Mouse (Mus musculus) ES-E14 (cell line): Measurements from ENCODE around the gene Rdh1. TPM values are rescaled to one million over a fixed set of nuclear protein-coding genes. Genes with fewer than 3 reads are reported as not detected.
"Not testable (repeated sequence)": the region's sequence is repeated elsewhere in the genome, so short reads cannot be mapped to it uniquely, and the experiment has no call there.

Experiments
- DNase-seq: peaks from one replicate; pipeline ENCODE4 v3.0.0-alpha.2; 2013; ENCODE audit warnings: low read depth, low spot score
- H3K27ac ChIP-seq: 2 replicates; pipeline ENCODE4 v1.5.1; 2012; ENCODE audit warnings: low read depth, mild to moderate bottlenecking, low read length, moderate library complexity, mixed read lengths; ENCODE audit not compliant: poor library complexity, insufficient read depth, severe bottlenecking
- H3K36me3 ChIP-seq: 2 replicates; pipeline ENCODE4 v1.6.1; 2012; ENCODE audit warnings: mild to moderate bottlenecking, low read length, moderate library complexity, mixed read lengths; ENCODE audit not compliant: control insufficient read depth, poor library complexity, insufficient read depth, severe bottlenecking
- H3K4me1 ChIP-seq, 2 experiments: fragments of 150-350 bp in 1 of 2; sonication (generic) in 1 of 2; 2 replicates each; pipeline ENCODE4 v1.6.1; 2012; ENCODE audit warnings: low read length in 2 of 2, mild to moderate bottlenecking in 1 of 2, mixed read lengths in 1 of 2; ENCODE audit not compliant: control insufficient read depth in 2 of 2, insufficient read depth in 2 of 2, poor library complexity in 1 of 2
- H3K4me3 ChIP-seq, 2 experiments: fragments of 150-350 bp in 1 of 2; sonication (generic) in 1 of 2; 2 replicates each; pipeline ENCODE4 v1.5.1; 2012; ENCODE audit warnings: low read length in 2 of 2, low read depth in 1 of 2, mild to moderate bottlenecking in 1 of 2, mixed read lengths in 1 of 2; ENCODE audit not compliant: insufficient read depth in 1 of 2, poor library complexity in 1 of 2, severe bottlenecking in 1 of 2
- H3K9ac ChIP-seq: 2 replicates; pipeline ENCODE4 v1.6.1; 2012; ENCODE audit warnings: low read depth, mild to moderate bottlenecking, low read length, mixed read lengths; ENCODE audit not compliant: poor library complexity, insufficient read depth, severe bottlenecking
- H3K9me3 ChIP-seq: fragments of 150-350 bp; sonication (generic); 2 replicates; pipeline ENCODE4 v1.6.1; 2012; ENCODE audit warnings: low read depth, mild to moderate bottlenecking, low read length; ENCODE audit not compliant: control insufficient read depth, insufficient read depth
- CHD2 ChIP-seq: IDR thresholded peaks from 2 replicates; pipeline ENCODE4 v1.6.1; 2014; ENCODE audit warnings: mild to moderate bottlenecking, low read depth, low read length, inconsistent platforms
- HCFC1 ChIP-seq: IDR thresholded peaks from 2 replicates; pipeline ENCODE4 v1.6.1; 2012; ENCODE audit warnings: low read length, inconsistent platforms, borderline replicate concordance; ENCODE audit not compliant: insufficient read depth
- MAFK ChIP-seq: IDR thresholded peaks from 2 replicates; pipeline ENCODE4 v1.6.1; 2014; ENCODE audit warnings: mild to moderate bottlenecking, low read depth, low read length, inconsistent platforms; ENCODE audit not compliant: insufficient read depth
- ZC3H11A ChIP-seq: IDR thresholded peaks from 2 replicates; pipeline ENCODE4 v1.6.1; 2012; ENCODE audit warnings: low read depth, mild to moderate bottlenecking, inconsistent platforms, low read length, borderline replicate concordance
- ZNF384 ChIP-seq: IDR thresholded peaks from 2 replicates; pipeline ENCODE4 v1.6.1; 2012; ENCODE audit warnings: low read depth, low read length, inconsistent platforms
- in situ Hi-C, 2 experiments: fragments of 600-800 bp; cut with MboI; formaldehyde crosslinking; loops; one replicate each; pipeline ENCODE4 v1.15.1; 2025; ENCODE audit warnings: low sequenced_read_pairs in 2 of 2, inconsistent platforms in 1 of 2; ENCODE audit not compliant: unreplicated experiment in 2 of 2
- total RNA-seq: library from RNA; depleted of rRNA; stranded (reverse); fragments of 300-350 nt; gene quantifications from 2 replicates; pipeline ENCODE4 v1.2.3, GENCODE M21; 2012

Rdh1 gene
- total RNA-seq, 1 experiment, result 1.1 TPM

DNA sequence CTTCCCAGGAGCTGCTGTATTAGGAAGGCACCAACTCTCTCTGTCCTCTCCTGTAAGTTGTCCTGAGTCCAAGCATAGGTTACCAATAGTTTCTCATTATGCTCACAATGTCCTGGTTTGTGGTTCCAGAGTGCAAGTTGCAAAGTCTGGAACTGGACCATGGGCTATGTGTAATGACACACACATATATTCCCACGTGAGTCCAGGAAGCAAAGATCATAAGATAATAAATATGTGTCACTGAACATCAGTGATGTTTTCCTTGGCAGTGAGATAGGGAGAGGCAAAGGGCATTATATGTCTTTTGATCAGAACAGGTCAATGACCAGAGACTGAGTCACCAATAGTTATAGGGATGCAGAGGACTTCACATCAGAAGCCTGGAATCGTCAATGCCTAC, 16.5 kb downstream of the Rdh1 start, which contains the start of gene Rdh9:
Gene Rdh9 (plus strand): TSS at position 376 of the 400 bp plus-strand sequence.
- H3K4me1 ChIP-seq, result no peaks in the 10 kb centered on the region
- DNase-seq, result no peak
- H3K9ac ChIP-seq, result no peak within 1 kb of the TSS
- no peak within 1 kb of the TSS for H3K4me3 ChIP-seq
- in situ Hi-C loops, result no loop called here
- no peak for TF ChIP-seq MAFK
- TF ChIP-seq HCFC1, result no peak
- TF ChIP-seq ZC3H11A, result no peak
- no peak for TF ChIP-seq CHD2
- no peak for TF ChIP-seq ZNF384
- no peak within 1 kb of the TSS for H3K27ac ChIP-seq
- H3K36me3 ChIP-seq, result no peaks in the 10 kb centered on the region
- H3K9me3 ChIP-seq, result no peaks in the 10 kb centered on the region

DNA sequence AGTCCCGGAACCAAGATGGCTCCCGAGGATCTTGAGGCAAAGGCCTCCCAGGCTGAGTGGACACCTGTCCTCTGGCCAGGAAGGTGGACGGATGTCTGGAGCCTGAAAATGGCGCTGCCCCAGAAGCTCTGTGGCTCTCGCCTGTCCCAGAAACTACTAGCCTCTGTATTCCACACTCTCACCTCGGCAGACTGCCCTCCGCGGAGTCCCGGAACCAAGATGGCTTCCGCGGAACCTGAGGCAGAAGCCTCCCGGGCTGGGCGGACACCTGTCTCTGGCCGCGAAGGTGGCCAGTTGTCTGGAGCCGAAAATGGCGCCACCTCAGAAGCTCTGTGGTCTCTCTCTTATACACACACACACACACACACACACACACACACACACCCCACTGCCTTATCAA, 22.8 kb downstream of the Rdh1 start:
- DNase-seq, in situ Hi-C loops, H3K9ac ChIP-seq: not testable (repeated sequence)

DNA sequence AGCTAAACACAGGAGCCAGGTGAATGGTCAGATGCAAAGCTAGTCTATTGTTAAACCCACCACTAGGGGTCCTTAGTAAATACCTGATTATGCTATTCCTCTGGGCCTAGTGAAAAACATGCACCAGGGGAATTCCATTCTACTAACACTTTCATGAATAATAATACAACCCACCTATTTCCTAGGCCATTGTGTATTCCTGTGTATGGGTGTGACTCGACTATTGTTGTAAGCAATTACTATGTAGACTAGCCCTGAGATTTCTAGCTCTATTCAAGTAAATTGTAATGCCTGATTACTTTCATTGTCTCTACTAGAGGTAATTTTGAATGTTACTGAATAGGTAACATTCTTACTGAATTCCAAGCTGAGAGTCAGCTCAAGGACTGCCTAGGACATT, 25.9 kb downstream of the Rdh1 start:
- H3K4me3 ChIP-seq, H3K4me1 ChIP-seq, DNase-seq, H3K27ac ChIP-seq, H3K9ac ChIP-seq, H3K36me3 ChIP-seq, H3K9me3 ChIP-seq, in situ Hi-C loops: not testable (repeated sequence)

More for the DNA sequence above, 22.8 kb downstream of the Rdh1 start:
- not testable (repeated sequence) for H3K4me3 ChIP-seq, H3K27ac ChIP-seq, H3K9me3 ChIP-seq, H3K4me1 ChIP-seq, H3K36me3 ChIP-seq

DNA sequence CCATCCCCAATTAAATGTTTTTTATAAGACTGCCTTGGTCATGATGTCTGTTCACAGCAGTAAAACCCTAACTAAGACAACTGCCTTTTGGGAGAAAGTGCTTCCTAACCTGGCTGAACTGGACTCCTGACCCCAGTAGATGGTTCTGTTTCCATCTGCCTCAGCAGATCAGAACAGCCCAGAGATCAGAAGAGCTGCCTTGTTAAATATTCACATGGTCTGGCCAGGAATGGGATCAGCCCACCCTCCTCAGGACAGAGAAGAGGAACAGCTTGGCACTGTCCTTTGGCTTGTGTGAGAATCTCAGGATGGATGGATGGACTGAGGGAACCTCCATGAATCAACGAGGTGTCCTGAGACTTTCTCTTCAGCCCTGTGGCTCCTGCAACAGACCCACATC, 39.8 kb downstream of the Rdh1 start:
- H3K4me1 ChIP-seq, result no peaks in the 10 kb centered on the region
- H3K36me3 ChIP-seq, result no peaks in the 10 kb centered on the region
- no peak overlapping the region for H3K4me3 ChIP-seq
- no peak overlapping the region for H3K9ac ChIP-seq
- no peak for DNase-seq
- in situ Hi-C loops, result no loop called here
- no peak overlapping the region for H3K27ac ChIP-seq
- 0 out of 2 replicates have a peak, but pooled peaks cover 1% of the 10 kb centered on the region for H3K9me3 ChIP-seq
- no peak for TF ChIP-seq ZC3H11A
- no peak for TF ChIP-seq CHD2

DNA sequence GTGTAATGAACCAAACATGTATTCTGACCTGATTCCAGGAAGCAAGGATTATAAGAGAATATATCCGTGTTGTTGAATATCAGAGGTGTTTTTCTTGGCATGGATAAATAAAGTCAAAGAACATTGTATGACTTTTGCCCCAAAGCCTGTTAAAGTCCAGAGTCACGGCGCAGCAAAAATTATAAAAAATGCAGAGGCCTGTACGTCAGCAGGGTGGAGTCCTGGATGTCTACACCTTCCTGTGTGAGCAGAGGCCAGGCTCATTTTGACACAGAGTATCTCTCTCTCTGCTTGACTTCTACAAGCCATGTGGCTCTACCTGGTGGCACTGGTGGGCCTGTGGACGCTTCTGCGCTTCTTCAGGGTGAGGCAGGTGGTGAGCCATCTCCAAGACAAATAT, 41.4 kb downstream of the Rdh1 start, which contains the start of gene Rdh16:
Gene Rdh16 (plus strand): TSS at position 262 of the 400 bp plus-strand sequence.
- Histone ChIP-seq H3K4me3 (no peak within 1 kb of the TSS), H3K36me3 (no peaks in the 10 kb centered on the region), H3K4me1 (no peaks in the 10 kb centered on the region), H3K9ac (no peak within 1 kb of the TSS), H3K27ac (no peak within 1 kb of the TSS), H3K9me3 (0 out of 2 replicates have a peak, but pooled peaks cover 1% of the 10 kb centered on the region)
- TF ChIP-seq ZNF384 (no peak), CHD2 (no peak), ZC3H11A (no peak), HCFC1 (no peak)
- DNase-seq, result no peak
- in situ Hi-C loops, result no loop called here
